Mouse (Mus musculus): ENCODE measurements around the gene Pinlyp.
A peak's percentile ranks its signal among the peaks of the same experiment; 100 is the strongest.

The Pinlyp gene

GRCm38 (mm10) chr7:24546068-24546614, at the start of gene Pinlyp, which contains the start of gene Xrcc1:
TSS of gene Pinlyp (minus strand) at chr7:24546118.
TSS of gene Xrcc1 (plus strand) at chr7:24546289.
- no peak for DNase-seq (ENCODE audit: low spot score)

DNA sequence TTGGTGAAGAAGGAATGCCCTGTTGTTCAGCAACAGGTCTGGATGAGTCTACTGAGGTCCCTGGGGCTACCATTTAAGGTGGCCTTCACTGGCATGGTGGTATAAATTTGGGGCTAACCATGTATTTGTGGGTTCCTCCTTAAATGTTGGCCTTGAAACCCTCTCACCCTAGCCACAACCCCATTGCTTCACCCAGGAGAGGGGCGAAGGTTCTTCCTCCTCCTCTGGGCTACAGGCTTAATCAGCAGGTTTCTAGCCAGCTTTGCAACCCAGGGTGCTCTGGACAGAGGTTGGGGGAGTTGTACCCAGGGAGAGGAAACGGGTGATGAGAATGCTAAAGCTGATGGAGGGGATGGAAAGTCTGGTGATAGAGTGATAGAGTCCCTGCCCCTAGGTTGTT, 49.5 kb upstream of the Pinlyp start:
- DNase-seq (ENCODE audit: low spot score), result no peak

DNA sequence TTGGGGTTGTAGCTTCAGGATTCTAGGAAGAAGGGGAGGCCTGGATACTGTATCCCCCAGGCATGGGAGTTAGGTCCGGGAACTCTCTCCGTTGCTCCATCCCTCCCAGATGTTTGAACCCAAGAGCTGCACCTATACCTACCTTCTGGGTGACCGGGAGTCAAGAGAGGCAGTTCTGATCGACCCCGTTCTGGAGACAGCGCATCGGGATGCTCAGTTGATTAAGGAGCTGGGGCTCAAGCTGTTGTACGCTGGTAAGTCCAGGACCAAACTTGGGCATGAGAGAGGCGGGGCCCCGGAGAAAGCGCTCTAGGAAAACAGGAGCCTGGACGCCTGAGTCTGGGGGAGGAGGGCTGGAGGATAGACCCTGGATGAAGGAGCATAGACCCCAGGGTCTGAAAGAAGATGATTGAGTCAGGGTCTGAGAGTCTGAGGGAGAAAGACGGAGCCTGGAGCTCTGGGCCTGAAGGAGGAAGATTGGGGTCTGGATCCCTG, 48.4 kb upstream of the Pinlyp start:
- DNase-seq (ENCODE audit: low spot score), result no peak

DNA sequence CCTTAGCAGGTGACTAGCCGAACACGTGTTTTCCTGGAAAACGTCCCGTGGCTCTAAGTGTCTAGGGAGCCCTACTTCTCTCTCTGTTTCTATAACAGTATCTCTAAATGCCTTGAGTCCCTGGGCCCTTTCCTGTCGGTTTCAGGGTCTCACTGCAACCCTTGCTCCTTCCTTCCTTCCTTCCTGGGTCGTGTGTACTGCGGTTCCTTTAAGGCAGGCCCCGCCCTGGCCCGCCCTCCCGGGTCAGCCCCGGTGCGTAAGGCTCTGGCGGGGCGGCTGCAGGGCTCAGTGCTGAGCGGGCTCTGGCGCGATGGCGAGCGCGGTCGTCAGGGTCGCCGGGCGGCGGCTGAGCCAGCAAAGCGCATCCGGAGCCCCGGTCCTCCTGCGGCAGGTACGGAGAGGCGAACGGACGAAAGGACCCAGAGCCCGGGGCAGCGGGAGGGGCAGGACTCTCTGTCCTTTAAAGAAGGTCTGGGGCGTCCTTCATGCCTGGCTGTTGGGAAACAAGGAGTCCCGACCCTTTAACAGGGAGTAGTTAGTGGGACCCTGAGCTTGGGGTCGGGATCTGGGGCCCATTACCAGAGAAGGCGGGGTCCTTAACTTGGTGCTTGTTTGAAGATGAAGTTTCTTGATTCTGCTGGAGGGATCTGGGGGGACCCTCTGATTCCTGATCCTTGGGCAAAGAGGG, 47.8 kb upstream of the Pinlyp start:
- DNase-seq (ENCODE audit: low spot score), result peak; percentile 20

GRCm38 (mm10) chr7:24592781-24593180, 46.9 kb upstream of the Pinlyp start:
- no peak for DNase-seq (ENCODE audit: low spot score)

- no peak for DNase-seq (ENCODE audit: low spot score)
These were observed 46.2 kb upstream of the Pinlyp start for GRCm38 (mm10) chr7:24592163-24592562.

- DNase-seq (ENCODE audit: low spot score), result no peak
These were observed 45.8 kb upstream of the Pinlyp start for GRCm38 (mm10) chr7:24591735-24592134.

DNA sequence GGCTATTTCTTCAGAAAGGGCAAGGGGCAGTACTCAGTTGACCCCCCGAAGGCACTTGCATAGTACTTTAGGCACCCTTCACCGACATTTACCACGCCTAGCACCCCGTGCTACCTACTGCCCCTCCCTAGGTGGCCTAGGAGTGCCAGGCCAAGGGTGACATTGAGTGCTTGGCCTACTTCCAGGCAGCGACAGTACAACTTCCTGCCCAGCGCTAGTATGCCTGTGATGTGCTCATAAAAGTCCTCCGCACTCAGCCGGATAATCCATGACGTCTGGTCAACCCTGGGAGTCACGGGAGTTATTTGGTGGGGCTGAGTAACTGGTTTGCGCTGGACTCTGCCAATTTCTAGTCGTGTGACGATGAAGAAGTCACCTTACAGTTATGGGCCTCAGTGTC, 42.4 kb upstream of the Pinlyp start:
- DNase-seq (ENCODE audit: low spot score), result no peak

DNA sequence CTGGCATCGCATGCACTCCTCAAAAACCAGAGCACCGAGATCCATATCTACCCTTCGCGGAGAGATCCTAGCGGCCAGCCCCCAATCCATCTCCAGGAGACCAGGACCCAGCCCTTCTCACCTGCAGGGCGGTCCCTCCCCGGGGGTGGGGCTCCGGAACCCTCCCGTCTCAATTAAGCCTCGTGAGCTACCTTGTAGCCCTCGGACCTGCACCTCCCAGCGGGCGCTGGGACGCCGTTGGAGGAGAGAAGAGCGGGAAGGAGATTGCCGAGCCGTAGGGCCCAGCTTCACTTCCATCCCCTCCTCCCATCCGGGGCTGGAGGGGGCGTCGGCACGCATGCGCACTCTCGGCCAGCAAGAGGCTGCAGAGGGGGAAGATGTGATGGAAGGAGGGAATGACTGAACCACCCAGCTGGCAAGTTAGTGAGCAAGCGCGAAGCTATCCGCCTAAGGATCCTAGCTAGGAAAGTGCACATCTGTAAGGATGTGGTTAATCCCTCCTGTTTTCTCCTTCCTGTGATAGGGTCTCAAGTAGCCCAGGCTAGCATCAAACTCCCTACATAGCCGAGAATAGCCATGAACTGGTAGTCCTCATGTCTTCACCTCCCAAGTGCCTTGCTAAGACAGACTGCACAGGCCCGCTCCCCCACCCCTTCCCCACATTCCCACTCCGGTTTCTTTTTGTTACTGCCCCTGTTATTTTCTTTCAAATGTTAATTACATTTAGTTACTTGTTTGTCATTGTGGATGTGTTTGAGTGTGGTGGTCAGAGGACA, 41.6 kb upstream of the Pinlyp start, which contains the start of the genes Ethe1 and Zfp575:
Gene Ethe1 (plus strand): TSS at position 214 of the 776 bp plus-strand sequence.
Gene Zfp575 (minus strand): TSS at position 312 of the 776 bp plus-strand sequence.
- DNase-seq (ENCODE audit: low spot score), result no peak

GRCm38 (mm10) chr7:24586828-24587227, 40.9 kb upstream of the Pinlyp start:
- DNase-seq (ENCODE audit: low spot score), result no peak

DNA sequence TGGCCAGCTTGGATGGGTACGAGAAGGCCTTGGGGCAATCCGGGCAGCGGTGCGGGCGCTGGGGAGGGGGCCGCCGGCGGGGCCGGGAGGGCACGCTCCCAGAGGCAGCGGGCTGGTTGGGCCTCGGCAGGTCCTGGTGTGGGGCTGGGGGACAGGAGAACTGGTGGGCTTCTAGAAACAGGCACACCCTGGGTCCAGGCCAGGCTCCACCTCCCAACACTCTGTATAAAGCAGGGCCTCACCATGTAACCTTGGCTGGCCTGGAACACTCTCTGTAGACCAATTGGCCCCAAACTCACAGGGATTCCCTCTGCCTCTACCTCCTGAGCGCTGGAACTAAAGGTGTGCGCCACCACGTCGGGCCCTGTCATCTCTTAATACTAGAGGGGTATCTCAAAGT, 40.1 kb upstream of the Pinlyp start:
- no peak for DNase-seq (ENCODE audit: low spot score)

DNA sequence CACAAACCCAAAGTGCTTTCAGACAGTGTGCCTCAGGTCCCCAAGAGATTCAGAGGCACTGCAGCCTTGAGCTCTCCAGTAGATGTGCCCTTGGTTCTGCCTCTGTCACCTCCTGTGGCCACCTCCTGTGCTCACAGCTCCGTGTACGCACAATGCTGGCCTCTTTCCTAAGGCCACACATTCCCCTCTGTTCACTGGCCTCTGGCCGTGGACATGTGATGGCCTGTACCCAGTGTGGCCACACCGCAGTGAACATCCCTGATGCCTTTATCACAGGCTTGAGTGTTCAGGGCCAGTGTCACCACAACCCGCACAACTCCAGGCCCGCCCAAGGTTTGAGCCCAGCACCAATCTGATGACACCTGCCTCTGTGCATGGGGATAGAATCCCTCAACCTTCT, 39.0 kb upstream of the Pinlyp start:
- no peak for DNase-seq (ENCODE audit: low spot score)

GRCm38 (mm10) chr7:24577811-24578210, 31.9 kb upstream of the Pinlyp start:
- no peak for DNase-seq (ENCODE audit: low spot score)

GRCm38 (mm10) chr7:24574224-24574796, 28.4 kb upstream of the Pinlyp start:
- peak; percentile 55 for DNase-seq (ENCODE audit: low spot score)

DNA sequence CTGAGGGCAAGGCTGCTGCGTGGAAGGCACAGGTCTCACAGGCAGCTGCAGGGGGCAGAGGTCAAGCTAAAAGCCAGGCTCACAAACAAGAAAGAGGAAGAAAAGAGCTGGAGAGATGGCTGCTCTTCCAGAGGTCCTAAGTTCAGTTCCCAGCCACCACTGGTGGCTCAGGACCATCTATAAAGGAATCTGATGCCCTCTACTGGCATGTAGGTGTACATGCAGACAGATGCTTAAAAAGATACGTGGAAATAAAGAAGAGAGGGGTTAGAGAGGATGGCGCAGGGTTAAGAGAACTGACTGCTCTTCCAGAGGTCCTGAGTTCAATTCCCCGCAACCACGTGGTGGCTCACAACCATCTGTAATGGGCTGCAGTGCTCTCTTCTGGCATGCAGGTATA, 26.5 kb upstream of the Pinlyp start:
- no peak for DNase-seq (ENCODE audit: low spot score)

DNA sequence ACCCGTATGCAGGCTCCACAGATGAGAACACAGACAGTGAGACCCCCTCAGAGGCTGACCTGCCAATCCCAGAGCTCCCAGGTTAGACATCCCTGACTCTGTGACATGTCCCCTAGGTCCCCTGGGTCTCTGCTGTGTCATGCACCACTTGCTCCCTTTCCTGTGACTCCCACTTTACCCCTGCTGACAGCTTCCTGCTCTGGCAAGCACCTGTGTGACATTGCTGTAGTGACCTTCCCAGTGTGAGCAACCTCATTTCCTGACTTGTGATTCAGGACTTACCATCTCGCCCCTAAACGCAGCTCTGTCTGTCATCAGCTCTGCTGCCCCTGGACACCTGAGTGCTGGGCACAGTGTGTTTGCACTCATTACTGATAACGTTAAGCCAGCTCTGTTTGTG, 25.2 kb upstream of the Pinlyp start:
- DNase-seq (ENCODE audit: low spot score), result no peak

DNA sequence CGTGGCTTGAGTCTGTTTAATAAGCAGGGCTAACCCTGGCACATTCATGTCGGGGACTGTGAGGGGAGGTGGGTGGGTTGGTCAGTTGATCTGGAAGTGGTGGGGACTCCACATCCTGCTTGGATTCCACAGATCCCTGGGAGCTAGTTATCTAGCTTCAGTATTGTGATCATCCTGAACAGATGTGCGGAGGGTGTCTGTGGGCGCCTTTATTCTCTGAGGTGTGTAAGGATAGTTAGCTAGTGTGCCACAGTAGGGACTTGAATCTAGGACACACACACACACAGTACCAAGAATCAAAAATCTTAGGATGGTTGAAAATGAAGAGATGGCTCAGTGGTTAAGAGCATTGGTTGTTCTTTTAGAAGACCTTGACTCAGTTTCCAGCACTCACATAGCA, 22.6 kb upstream of the Pinlyp start:
- no peak for DNase-seq (ENCODE audit: low spot score)

GRCm38 (mm10) chr7:24566206-24566605, 20.3 kb upstream of the Pinlyp start:
- no peak for DNase-seq (ENCODE audit: low spot score)

GRCm38 (mm10) chr7:24565627-24566026, 19.7 kb upstream of the Pinlyp start:
- DNase-seq (ENCODE audit: low spot score), result no peak

GRCm38 (mm10) chr7:24564607-24565265, 18.8 kb upstream of the Pinlyp start:
- peak; percentile 51 for DNase-seq (ENCODE audit: low spot score)

GRCm38 (mm10) chr7:24563837-24564206, 17.9 kb upstream of the Pinlyp start:
- DNase-seq (ENCODE audit: low spot score), result no peak
